Mouse (Mus musculus) heart, postnatal 0 days (tissue): ENCODE results near the gene Synpo2l. TPM values are rescaled to one million over a fixed set of nuclear protein-coding genes. Genes with fewer than 3 reads are reported as not detected.

Experiments used
- ATAC-seq: fragments of 200-750 bp; cut with Nextera tagmentation; 2 replicates; pipeline ENCODE4 v1.8.0; 2017; ENCODE audit warnings: low read depth, moderate number of reproducible peaks, moderate library complexity; ENCODE audit not compliant: insufficient read depth
- DNase-seq: peaks from one replicate; pipeline ENCODE4 v3.0.0-alpha.2; 2016; ENCODE audit warnings: low spot score
- H3K27ac ChIP-seq: fragments of 300-500 bp; sonication (generic); 2 replicates; pipeline ENCODE4 v1.5.1; 2014; ENCODE audit warnings: low read depth, mild to moderate bottlenecking
- H3K27me3 ChIP-seq: fragments of 300-500 bp; sonication (generic); 2 replicates; pipeline ENCODE4 v1.6.1; 2014; ENCODE audit warnings: low read length, mixed read lengths; ENCODE audit not compliant: control insufficient read depth, insufficient read depth
- H3K36me3 ChIP-seq: fragments of 300-500 bp; sonication (generic); replicated peaks from 2 replicates; pipeline ENCODE4 v1.6.1; 2014; ENCODE audit warnings: low read length, mixed read lengths; ENCODE audit not compliant: control insufficient read depth, insufficient read depth
- H3K4me1 ChIP-seq: fragments of 300-500 bp; sonication (generic); 2 replicates; pipeline ENCODE4 v1.6.1; 2014; ENCODE audit warnings: antibody characterized with exemption; ENCODE audit not compliant: control insufficient read depth, insufficient read depth
- H3K4me2 ChIP-seq: fragments of 300-500 bp; sonication (generic); 2 replicates; pipeline ENCODE4 v1.6.1; 2014; ENCODE audit warnings: low read depth, mild to moderate bottlenecking, low read length, moderate library complexity
- H3K4me3 ChIP-seq: fragments of 300-500 bp; sonication (generic); 2 replicates; pipeline ENCODE4 v1.5.1; 2014; ENCODE audit warnings: low read depth, low read length
- H3K9ac ChIP-seq: fragments of 300-500 bp; sonication (generic); replicated peaks from 2 replicates; pipeline ENCODE4 v1.6.1; 2014; ENCODE audit warnings: low read depth, low read length, mixed read lengths
- H3K9me3 ChIP-seq: fragments of 300-500 bp; sonication (generic); replicated peaks from 2 replicates; pipeline ENCODE4 v1.6.1; 2016; ENCODE audit warnings: low read length; ENCODE audit not compliant: control insufficient read depth
- CTCF ChIP-seq: IDR thresholded peaks from 2 replicates; pipeline ENCODE4 v1.5.1; 2016; ENCODE audit warnings: antibody characterized with exemption, control low read depth, low read depth
- EP300 ChIP-seq: IDR thresholded peaks from 2 replicates; pipeline ENCODE4 v1.6.1; 2016; ENCODE audit warnings: antibody characterized with exemption, low read depth
- WGBS: fragments of 180-500 bp; shearing (Covaris S2); extraction: QIAGEN DNeasy Blood & Tissue Kit; methylation state at CpG from one replicate; pipeline ENCODE4 v1.1.7; 2014; 5-methylcytosine and 5-hydroxymethylcytosine counted together
- polyA plus RNA-seq: library from polyadenylated mRNA; unstranded; fragments of >200 nt; fragmentation: Nextera tagmentation; extraction: Ambion mirVana; gene quantifications from 2 replicates; pipeline ENCODE4 v1.2.1, GENCODE M21; 2015
- total RNA-seq: library from RNA; depleted of rRNA; stranded (reverse); fragments of >200 nt; gene quantifications from 2 replicates; pipeline ENCODE4 v1.2.3, GENCODE M21; 2014; ENCODE audit warnings: low replicate concordance

Gene Synpo2l
- total and polyA plus RNA-seq, 2 experiments from 2014 or later, result 96.8 to 190 TPM

DNA sequence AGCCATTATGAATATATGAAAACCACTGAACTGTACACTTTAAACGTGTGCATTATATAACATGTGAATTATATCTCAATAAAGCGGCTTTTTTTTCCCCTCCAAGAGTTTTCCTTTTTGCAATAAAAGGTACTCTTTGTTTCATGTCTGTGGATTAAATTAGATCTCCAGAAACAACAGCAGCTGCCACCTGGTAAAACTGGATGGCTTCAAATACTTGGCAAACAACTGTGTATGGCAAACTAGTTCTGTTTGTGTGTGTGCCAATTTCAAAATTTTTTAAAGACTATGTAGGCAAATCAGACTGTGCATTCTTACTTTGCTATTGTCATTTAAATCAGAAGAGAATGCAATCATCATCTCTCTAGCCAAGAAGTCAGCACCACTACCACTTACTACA, 46.3 kb downstream of the Synpo2l start:
- WGBS, result 81% methylated on average over 2 of the region's 2 CpGs

DNA sequence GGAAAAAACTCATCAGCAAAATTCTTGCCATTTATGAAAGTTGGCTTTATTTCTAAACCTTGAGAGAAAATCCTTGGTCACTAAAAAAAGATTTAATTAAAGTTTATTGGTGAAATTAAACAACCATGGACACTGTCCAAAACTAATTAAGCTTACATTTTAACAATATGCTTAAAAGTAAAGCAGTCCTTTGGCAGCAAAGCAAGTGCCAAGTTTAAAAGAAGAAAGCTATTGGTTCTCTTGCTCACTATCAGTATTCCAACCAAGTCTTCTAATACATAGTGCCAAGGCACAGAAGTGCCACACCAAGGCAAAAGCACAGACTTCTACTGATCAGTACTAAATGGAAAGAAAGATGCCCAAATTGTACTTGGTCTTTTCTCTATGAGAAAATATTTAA, 49.0 kb downstream of the Synpo2l start:
- 0 out of 2 replicates have a peak, but pooled peaks cover 14% of the 10 kb centered on the region for H3K4me1 ChIP-seq
- 0 out of 2 replicates have a peak overlapping the region, but pooled peaks have one; percentile 15 for H3K27ac ChIP-seq
- H3K27me3 ChIP-seq, result no peaks in the 10 kb centered on the region
- ATAC-seq, result no peak
- H3K9me3 ChIP-seq, result no peaks in the 10 kb centered on the region
- H3K36me3 ChIP-seq, result no peaks in the 10 kb centered on the region
- no peak overlapping the region for H3K4me2 ChIP-seq
- H3K9ac ChIP-seq, result no peak overlapping the region
- no peak overlapping the region for H3K4me3 ChIP-seq
- no peak for TF ChIP-seq CTCF
- no peak for TF ChIP-seq EP300
- no peak for DNase-seq

More for the DNA sequence above, 46.3 kb downstream of the Synpo2l start:
- H3K9ac ChIP-seq, result no peak overlapping the region
- H3K4me1 ChIP-seq, result 0 out of 2 replicates have a peak, but pooled peaks cover 5% of the 10 kb centered on the region
- no peaks in the 10 kb centered on the region for H3K9me3 ChIP-seq
- H3K27ac ChIP-seq, result no peak overlapping the region
- TF ChIP-seq CTCF (no peak), EP300 (no peak)
- H3K36me3 ChIP-seq, result no peaks in the 10 kb centered on the region
- H3K27me3 ChIP-seq, result no peaks in the 10 kb centered on the region
- no peak overlapping the region for H3K4me3 ChIP-seq
- no peak for ATAC-seq
- H3K4me2 ChIP-seq, result no peak overlapping the region
- DNase-seq, result no peak

DNA sequence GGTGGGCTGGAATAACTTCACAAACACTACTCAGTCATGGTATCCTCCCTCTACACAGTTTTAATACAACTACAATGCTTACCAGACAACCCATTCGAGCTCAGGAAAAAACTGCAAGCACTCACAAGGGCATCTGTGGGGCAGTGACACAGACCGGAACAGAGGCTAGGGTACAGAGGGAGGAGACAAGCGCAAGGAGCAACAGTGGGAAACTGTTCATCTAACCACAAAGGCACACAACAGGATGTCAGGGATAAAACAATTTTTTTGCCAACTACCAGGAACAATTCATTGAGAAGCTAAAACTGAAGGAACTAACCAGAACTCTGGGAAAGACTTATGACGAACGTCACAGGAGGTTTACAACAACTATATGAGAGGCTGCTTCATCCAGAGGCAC, 49.9 kb downstream of the Synpo2l start:
- no peak for TF ChIP-seq EP300
- TF ChIP-seq CTCF, result no peak
- WGBS, result 42% methylated on average over 5 of the region's 5 CpGs
- H3K27ac ChIP-seq, result peak overlapping the region; percentile 53
- H3K36me3 ChIP-seq, result no peaks in the 10 kb centered on the region
- no peak overlapping the region for H3K4me2 ChIP-seq
- no peaks in the 10 kb centered on the region for H3K9me3 ChIP-seq
- H3K4me1 ChIP-seq, result 0 out of 2 replicates have a peak, but pooled peaks cover 14% of the 10 kb centered on the region
- no peak overlapping the region for H3K9ac ChIP-seq
- 0 out of 2 replicates have a peak, but pooled peaks have one; percentile 44 for ATAC-seq
- no peaks in the 10 kb centered on the region for H3K27me3 ChIP-seq
- H3K4me3 ChIP-seq, result no peak overlapping the region
- no peak for DNase-seq

DNA sequence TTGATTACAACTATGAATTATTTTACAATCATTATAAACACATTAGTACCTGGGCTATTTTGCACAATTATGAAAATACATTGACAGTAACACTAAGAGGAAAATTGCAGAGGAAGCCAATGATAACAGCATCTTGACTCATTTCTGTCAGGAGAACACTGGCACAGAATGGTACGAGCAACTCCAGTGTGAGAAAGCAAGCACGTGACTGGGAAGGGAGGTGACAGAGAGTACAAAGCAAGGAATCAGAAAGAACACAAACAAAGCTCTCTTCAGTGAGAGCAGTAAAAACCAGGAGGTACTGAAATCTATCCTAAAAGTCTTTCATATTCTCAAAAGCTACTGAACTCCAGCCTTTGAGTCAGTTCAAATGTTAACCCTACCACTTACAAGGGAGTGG, 51.7 kb downstream of the Synpo2l start:
- no peaks in the 10 kb centered on the region for H3K36me3 ChIP-seq
- no peaks in the 10 kb centered on the region for H3K27me3 ChIP-seq
- no peaks in the 10 kb centered on the region for H3K9me3 ChIP-seq
- 0 out of 2 replicates have a peak overlapping the region, but pooled peaks have one; percentile 14 for H3K4me2 ChIP-seq
- TF ChIP-seq EP300, result no peak
- no peak for TF ChIP-seq CTCF
- no peak overlapping the region for H3K9ac ChIP-seq
- 0 out of 2 replicates have a peak overlapping the region, but pooled peaks have one; percentile 16 for H3K27ac ChIP-seq
- ATAC-seq (no peak), DNase-seq (peak; percentile 53)
- no peak overlapping the region for H3K4me3 ChIP-seq
- WGBS, result 12% methylated on average over 2 of the region's 2 CpGs
- 0 out of 2 replicates have a peak, but pooled peaks cover 14% of the 10 kb centered on the region for H3K4me1 ChIP-seq

DNA sequence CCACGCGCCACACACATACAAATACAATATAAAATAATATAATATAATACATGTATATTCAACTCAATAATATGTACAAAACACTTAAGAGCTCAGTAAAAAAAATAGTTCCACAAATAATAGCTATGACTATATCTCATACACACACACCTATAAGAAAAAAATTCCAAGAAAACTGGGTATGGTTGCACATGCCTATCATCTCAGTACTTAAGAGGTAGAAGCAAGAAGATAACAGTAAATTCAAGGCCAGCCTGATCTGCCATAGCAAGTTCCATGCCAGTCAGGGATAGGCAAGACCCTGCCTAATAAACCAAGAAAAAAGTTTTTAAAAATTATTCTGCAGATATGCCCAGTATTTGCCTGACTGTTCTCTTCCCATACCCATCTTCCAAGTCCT, 53.1 kb downstream of the Synpo2l start:
- ATAC-seq, result no peak
- H3K27ac ChIP-seq, result no peak overlapping the region
- H3K4me1 ChIP-seq, result 0 out of 2 replicates have a peak, but pooled peaks cover 14% of the 10 kb centered on the region
- TF ChIP-seq EP300, result no peak
- no peak for TF ChIP-seq CTCF
- H3K9ac ChIP-seq, result no peak overlapping the region
- no peak for DNase-seq
- WGBS, result 90% methylated on average over 2 of the region's 2 CpGs
- H3K4me2 ChIP-seq, result no peak overlapping the region
- no peaks in the 10 kb centered on the region for H3K36me3 ChIP-seq
- no peak overlapping the region for H3K4me3 ChIP-seq
- no peaks in the 10 kb centered on the region for H3K27me3 ChIP-seq
- H3K9me3 ChIP-seq, result no peaks in the 10 kb centered on the region

DNA sequence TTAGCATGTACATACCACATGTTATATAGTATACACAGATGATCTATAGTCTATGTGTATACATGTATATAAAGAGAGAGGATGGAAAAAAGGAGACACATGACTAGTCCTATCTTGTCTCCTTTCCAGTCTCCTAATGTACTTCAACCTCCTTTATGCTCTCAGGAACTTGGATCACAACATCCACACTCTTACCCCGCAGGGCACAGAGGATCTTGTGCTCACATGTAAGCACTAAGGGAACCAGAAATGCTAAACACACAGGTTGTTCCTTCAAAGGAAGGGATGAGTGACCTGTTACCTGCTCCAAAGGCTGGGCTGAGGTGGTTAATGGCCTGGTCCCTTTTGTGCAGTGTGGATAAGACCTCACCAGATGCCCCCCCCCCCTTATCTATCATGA, 55.3 kb downstream of the Synpo2l start:
- DNase-seq (no peak), ATAC-seq (no peak)
- Histone ChIP-seq H3K9me3 (no peaks in the 10 kb centered on the region), H3K36me3 (no peaks in the 10 kb centered on the region), H3K9ac (no peak overlapping the region), H3K4me2 (no peak overlapping the region), H3K4me1 (peaks cover 27% of the 10 kb centered on the region), H3K27ac (no peak overlapping the region), H3K4me3 (no peak overlapping the region), H3K27me3 (no peaks in the 10 kb centered on the region)
- TF ChIP-seq EP300 (no peak), CTCF (no peak)
- 97% methylated on average over 1 of the region's 1 CpGs for WGBS
